Mouse (Mus musculus) hindbrain, embryonic 11.5 days (tissue): Measurements from ENCODE around the gene Zhx3. TPM values are rescaled to one million over a fixed set of nuclear protein-coding genes. Genes with fewer than 3 reads are reported as not detected.

Source experiments
- ATAC-seq: fragments of 200-750 bp; cut with Nextera tagmentation; 2 replicates; pipeline ENCODE4 v1.8.0; 2017; ENCODE audit warnings: mild to moderate bottlenecking, moderate TSS enrichment, moderate library complexity; ENCODE audit not compliant: low FRiP score
- DNase-seq: peaks from one replicate; pipeline ENCODE4 v3.0.0-alpha.2; 2015; ENCODE audit warnings: low spot score
- H3K27ac ChIP-seq: fragments of 300-500 bp; sonication (generic); 2 replicates; pipeline ENCODE4 v1.5.1; 2014; ENCODE audit warnings: mild to moderate bottlenecking, low read depth, low read length
- H3K27me3 ChIP-seq: fragments of 300-500 bp; sonication (generic); 2 replicates; pipeline ENCODE4 v1.6.1; 2014; ENCODE audit warnings: mild to moderate bottlenecking, low read length, moderate library complexity, mixed read lengths; ENCODE audit not compliant: control insufficient read depth, insufficient read depth
- H3K36me3 ChIP-seq: fragments of 300-500 bp; sonication (generic); 2 replicates; pipeline ENCODE4 v1.6.1; 2014; ENCODE audit warnings: mild to moderate bottlenecking, low read length, moderate library complexity, mixed read lengths; ENCODE audit not compliant: control insufficient read depth, insufficient read depth
- H3K4me1 ChIP-seq: fragments of 300-500 bp; sonication (generic); replicated peaks from 2 replicates; pipeline ENCODE4 v1.6.1; 2014; ENCODE audit warnings: low read length, mixed read lengths; ENCODE audit not compliant: control insufficient read depth, insufficient read depth
- H3K4me2 ChIP-seq: fragments of 300-500 bp; sonication (generic); replicated peaks from 2 replicates; pipeline ENCODE4 v1.6.1; 2014; ENCODE audit warnings: mild to moderate bottlenecking, low read depth, low read length
- H3K4me3 ChIP-seq: fragments of 300-500 bp; sonication (generic); 2 replicates; pipeline ENCODE4 v1.5.1; 2014; ENCODE audit warnings: low read depth, low read length
- H3K9ac ChIP-seq: fragments of 300-500 bp; sonication (generic); 2 replicates; pipeline ENCODE4 v1.6.1; 2014; ENCODE audit warnings: low read depth, low read length
- H3K9me3 ChIP-seq: fragments of 300-500 bp; sonication (generic); 2 replicates; pipeline ENCODE4 v1.6.1; 2016; ENCODE audit warnings: low read length; ENCODE audit not compliant: control insufficient read depth
- WGBS: fragments of 180-500 bp; shearing (Covaris S2); extraction: QIAGEN DNeasy Blood & Tissue Kit; methylation state at CpG from one replicate; pipeline ENCODE4 v1.1.7; 2014; 5-methylcytosine and 5-hydroxymethylcytosine counted together
- polyA plus RNA-seq: library from polyadenylated mRNA; unstranded; fragments of >200 nt; fragmentation: Nextera tagmentation; extraction: Ambion mirVana; gene quantifications from 2 replicates; pipeline ENCODE4 v1.2.1, GENCODE M21; 2014

Gene Zhx3
- polyA plus RNA-seq, 1 experiment from 2014 or later = 11.0 TPM

GRCm38 (mm10) chr2:160891045-160891444, 18.2 kb upstream of the Zhx3 start:
- peaks cover 5% of the 10 kb centered on the region; the same call in 1 of the 2 replicates for H3K27me3 ChIP-seq
- no peak overlapping the region for H3K4me3 ChIP-seq
- no peak overlapping the region for H3K4me2 ChIP-seq
- H3K27ac ChIP-seq = no peak overlapping the region
- DNase-seq (no peak), ATAC-seq (no peak)
- peaks cover 4% of the 10 kb centered on the region; the same call in 1 of the 2 replicates for H3K4me1 ChIP-seq
- H3K9me3 ChIP-seq = no peaks in the 10 kb centered on the region
- H3K9ac ChIP-seq = no peak overlapping the region
- no peaks in the 10 kb centered on the region for H3K36me3 ChIP-seq
- 86% methylated on average over 5 of the region's 5 CpGs for WGBS

- H3K9ac ChIP-seq = no peak overlapping the region
- H3K4me1 ChIP-seq = peaks cover 4% of the 10 kb centered on the region; the same call in 1 of the 2 replicates
- WGBS = under 1% methylated on average over 26 of the region's 26 CpGs
- H3K27ac ChIP-seq = no peak overlapping the region
- H3K27me3 ChIP-seq = peaks cover 5% of the 10 kb centered on the region; the same call in 1 of the 2 replicates
- peak overlapping the region; percentile 50 for H3K4me2 ChIP-seq
- H3K36me3 ChIP-seq = no peaks in the 10 kb centered on the region
- DNase-seq = no peak
- peak overlapping the region; percentile 33 for H3K4me3 ChIP-seq
- peak; percentile 70 for ATAC-seq
- H3K9me3 ChIP-seq = no peaks in the 10 kb centered on the region
Measured at GRCm38 (mm10) chr2:160887859-160888258, 15.1 kb upstream of the Zhx3 start.

DNA sequence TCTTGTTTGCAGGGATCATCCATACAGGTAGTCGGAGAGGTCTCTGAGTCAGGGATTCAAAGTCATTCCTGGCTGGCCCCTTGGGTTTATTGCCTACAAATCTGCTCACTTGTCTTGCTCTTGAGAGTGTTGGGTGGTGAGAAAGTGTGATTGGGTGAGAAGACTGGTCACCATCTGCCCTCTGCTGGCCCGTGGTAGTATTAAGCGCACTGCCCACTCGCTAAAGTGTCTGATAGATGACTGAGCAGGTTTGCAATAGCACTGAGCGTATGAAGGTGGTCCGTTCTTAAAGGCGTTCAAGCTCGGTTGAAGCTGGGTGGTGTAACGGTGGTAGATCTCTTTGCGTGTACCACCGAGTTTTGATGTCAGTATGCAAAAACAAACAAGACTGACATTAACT, 14.5 kb upstream of the Zhx3 start:
- Histone ChIP-seq H3K4me1 (peaks cover 4% of the 10 kb centered on the region; the same call in 1 of the 2 replicates), H3K27ac (no peak overlapping the region), H3K4me2 (peak overlapping the region; percentile 50), H3K9me3 (no peaks in the 10 kb centered on the region), H3K4me3 (peak overlapping the region; percentile 33), H3K36me3 (no peaks in the 10 kb centered on the region), H3K27me3 (peaks cover 5% of the 10 kb centered on the region; the same call in 1 of the 2 replicates), H3K9ac (no peak overlapping the region)
- DNase-seq (peak; percentile 86), ATAC-seq (peak; percentile 79)
- 3% methylated on average over 11 of the region's 11 CpGs for WGBS

GRCm38 (mm10) chr2:160886221-160886620, 13.4 kb upstream of the Zhx3 start:
- no peak overlapping the region for H3K4me2 ChIP-seq
- 73% methylated on average over 3 of the region's 3 CpGs for WGBS
- H3K9me3 ChIP-seq = no peaks in the 10 kb centered on the region
- H3K36me3 ChIP-seq = no peaks in the 10 kb centered on the region
- peaks cover 5% of the 10 kb centered on the region; the same call in 1 of the 2 replicates for H3K27me3 ChIP-seq
- ATAC-seq = no peak
- peaks cover 4% of the 10 kb centered on the region; the same call in 1 of the 2 replicates for H3K4me1 ChIP-seq
- no peak for DNase-seq
- no peak overlapping the region for H3K27ac ChIP-seq
- no peak overlapping the region for H3K4me3 ChIP-seq
- H3K9ac ChIP-seq = no peak overlapping the region

DNA sequence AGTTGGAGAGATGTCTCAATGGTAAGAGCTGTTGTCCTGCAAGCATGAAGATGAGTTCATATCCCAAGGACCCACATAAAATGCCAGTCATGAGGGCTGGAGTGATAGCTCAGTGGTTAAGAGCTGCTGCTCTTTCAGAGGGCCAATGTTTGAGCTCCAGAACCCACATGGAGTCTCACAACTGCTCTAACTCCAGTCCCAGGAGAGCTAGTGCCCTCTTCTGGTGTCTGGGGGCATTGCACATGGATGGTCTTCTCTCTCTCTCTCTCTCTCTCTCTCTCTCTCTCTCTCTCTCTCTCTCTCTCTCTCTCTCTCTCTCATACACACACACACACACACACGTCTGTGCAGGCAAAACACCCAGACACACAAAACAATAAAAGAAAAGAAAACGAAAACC, 12.0 kb upstream of the Zhx3 start:
- no peak overlapping the region for H3K4me3 ChIP-seq
- H3K9ac ChIP-seq = no peak overlapping the region
- H3K27ac ChIP-seq = no peak overlapping the region
- peaks cover 4% of the 10 kb centered on the region; the same call in 1 of the 2 replicates for H3K4me1 ChIP-seq
- WGBS = 27% methylated on average over 1 of the region's 2 CpGs
- H3K27me3 ChIP-seq = peaks cover 5% of the 10 kb centered on the region; the same call in 1 of the 2 replicates
- no peak overlapping the region for H3K4me2 ChIP-seq
- no peaks in the 10 kb centered on the region for H3K36me3 ChIP-seq
- DNase-seq = peak; percentile 77
- no peaks in the 10 kb centered on the region for H3K9me3 ChIP-seq
- ATAC-seq = no peak

- ATAC-seq (no peak), DNase-seq (no peak)
- no peak overlapping the region for H3K4me2 ChIP-seq
- H3K9me3 ChIP-seq = no peaks in the 10 kb centered on the region
- no peak overlapping the region for H3K27ac ChIP-seq
- no peak overlapping the region for H3K4me3 ChIP-seq
- peaks cover 4% of the 10 kb centered on the region; the same call in 1 of the 2 replicates for H3K4me1 ChIP-seq
- H3K9ac ChIP-seq = no peak overlapping the region
- no peaks in the 10 kb centered on the region for H3K36me3 ChIP-seq
- WGBS = 83% methylated on average over 4 of the region's 4 CpGs
- H3K27me3 ChIP-seq = peaks cover 5% of the 10 kb centered on the region; the same call in 1 of the 2 replicates
Measured at GRCm38 (mm10) chr2:160883912-160884311, 11.1 kb upstream of the Zhx3 start.

DNA sequence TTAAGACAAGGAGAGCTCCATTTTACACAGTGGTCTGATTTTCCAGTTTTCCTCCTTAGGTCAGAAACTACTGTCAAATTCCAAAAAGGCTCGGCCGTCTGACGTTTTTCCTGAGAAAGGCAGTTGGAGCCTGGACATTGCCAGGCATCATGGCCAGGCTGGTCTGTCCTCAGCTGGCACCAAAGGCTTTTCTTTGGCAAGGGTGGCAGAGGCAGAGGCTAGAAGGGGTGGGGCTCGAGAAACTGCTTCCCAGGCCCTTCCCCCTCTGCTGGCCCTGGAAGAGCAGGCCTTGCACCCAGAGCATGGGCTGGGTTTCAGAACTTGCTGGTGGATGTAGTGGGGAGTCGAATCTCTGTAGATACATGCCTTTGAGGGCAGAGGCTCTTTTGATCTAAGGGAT, 9.6 kb upstream of the Zhx3 start:
- no peaks in the 10 kb centered on the region; the same call in 1 of the 2 replicates for H3K27me3 ChIP-seq
- 81% methylated on average over 5 of the region's 5 CpGs for WGBS

GRCm38 (mm10) chr2:160881462-160882101, 8.8 kb upstream of the Zhx3 start:
- DNase-seq (no peak), ATAC-seq (no peak)
- Histone ChIP-seq H3K4me1 (no peaks in the 10 kb centered on the region), H3K27me3 (no peaks in the 10 kb centered on the region), H3K36me3 (no peaks in the 10 kb centered on the region), H3K9me3 (no peaks in the 10 kb centered on the region), H3K4me3 (no peak overlapping the region), H3K4me2 (no peak overlapping the region), H3K9ac (no peak overlapping the region), H3K27ac (no peak overlapping the region)
- WGBS = 57% methylated on average over 6 of the region's 6 CpGs

More for the DNA sequence above, 9.6 kb upstream of the Zhx3 start:
- DNase-seq = no peak
- no peak for ATAC-seq
- H3K27ac ChIP-seq = no peak overlapping the region
- no peaks in the 10 kb centered on the region for H3K36me3 ChIP-seq
- H3K4me1 ChIP-seq = no peaks in the 10 kb centered on the region
- H3K4me2 ChIP-seq = no peak overlapping the region
- no peaks in the 10 kb centered on the region for H3K9me3 ChIP-seq
- no peak overlapping the region for H3K4me3 ChIP-seq
- H3K9ac ChIP-seq = no peak overlapping the region
